ENCODE assay signal across 7 mouse cellular contexts in the genomic region with DNA sequence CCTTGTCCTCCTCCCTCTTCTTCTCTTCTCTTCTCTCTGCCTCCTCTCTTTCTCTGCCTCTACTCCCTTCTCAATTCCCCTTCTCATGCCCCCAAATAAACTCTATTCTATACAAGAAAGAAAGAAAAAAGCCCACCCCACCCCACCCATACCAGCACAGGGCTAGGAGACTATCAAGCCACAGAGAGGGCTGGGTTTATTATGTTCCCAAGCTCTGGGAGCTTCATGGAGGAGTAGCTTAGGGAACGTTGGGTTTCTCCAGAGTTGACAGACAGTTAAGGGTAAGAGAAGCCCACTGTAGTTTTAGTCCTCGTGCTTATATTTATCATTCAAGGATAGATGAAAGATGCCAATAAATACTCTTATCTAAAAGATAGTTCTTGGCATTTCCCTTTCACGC.
DNase-seq lines count a peak whose midpoint lies in the region; ATAC-seq lines count a peak whose summit lies in the region.

No protein-coding gene starts in this region.

- peak; percentile 54; the same call in 1 of the 2 replicates for ATAC-seq in hindbrain, embryonic 13.5 days (ENCODE audit: low FRiP score)
- ATAC-seq in hindbrain, embryonic 11.5 days (ENCODE audit: low FRiP score) = no peak
- ATAC-seq in neural tube, embryonic 11.5 days (ENCODE audit: insufficient read depth, low FRiP score, low TSS enrichment) = 0 out of 2 replicates have a peak, but pooled peaks have one; percentile 27
- ATAC-seq in erythroblast, adult 5-6 weeks (replicated peaks; ENCODE audit: low FRiP score, poor library complexity, severe bottlenecking) = no peak

- H3K9me3 ChIP-seq in hindbrain, embryonic 13.5 days = no peaks in the 10 kb centered on the region
- H3K9me3 ChIP-seq in hindbrain, embryonic 11.5 days (ENCODE audit: control insufficient read depth, low read length) = no peaks in the 10 kb centered on the region
- no peaks in the 10 kb centered on the region for H3K9me3 ChIP-seq in neural tube, embryonic 11.5 days (ENCODE audit: control insufficient read depth, low read length)

- H3K9ac ChIP-seq in hindbrain, embryonic 13.5 days = no peak overlapping the region
- no peak overlapping the region for H3K9ac ChIP-seq in hindbrain, embryonic 11.5 days (ENCODE audit: low read depth, low read length)
- no peak overlapping the region for H3K9ac ChIP-seq in neural tube, embryonic 11.5 days (ENCODE audit: low read length)

- 13% methylated on average over 3 of the region's 3 CpGs for WGBS in hindbrain, embryonic 13.5 days
- WGBS in hindbrain, embryonic 11.5 days = 14% methylated on average over 3 of the region's 3 CpGs
- WGBS in neural tube, embryonic 11.5 days = 19% methylated on average over 3 of the region's 3 CpGs
- WGBS in macrophage (ENCODE audit: missing documents) = 7% methylated on average over 3 of the region's 3 CpGs

- H3K79me2 ChIP-seq in macrophage (ENCODE audit: inconsistent target) = no peaks in the 10 kb centered on the region

- H3K27me3 ChIP-seq in hindbrain, embryonic 13.5 days = peaks cover 49% of the 10 kb centered on the region
- H3K27me3 ChIP-seq in hindbrain, embryonic 11.5 days (ENCODE audit: control insufficient read depth, insufficient read depth, low read length) = peaks cover 18% of the 10 kb centered on the region
- H3K27me3 ChIP-seq in neural tube, embryonic 11.5 days (ENCODE audit: control insufficient read depth, insufficient read depth, low read length) = peaks cover 13% of the 10 kb centered on the region

- H3K36me3 ChIP-seq in hindbrain, embryonic 13.5 days = no peaks in the 10 kb centered on the region
- no peaks in the 10 kb centered on the region for H3K36me3 ChIP-seq in hindbrain, embryonic 11.5 days (ENCODE audit: control insufficient read depth, insufficient read depth, low read length)
- no peaks in the 10 kb centered on the region for H3K36me3 ChIP-seq in neural tube, embryonic 11.5 days (ENCODE audit: control insufficient read depth, insufficient read depth, low read length)
- H3K36me3 ChIP-seq in macrophage (ENCODE audit: inconsistent target) = no peaks in the 10 kb centered on the region

- H3K4me2 ChIP-seq in hindbrain, embryonic 13.5 days = peak overlapping the region; percentile 65; the same call in 1 of the 2 replicates
- H3K4me2 ChIP-seq in hindbrain, embryonic 11.5 days (replicated peaks; ENCODE audit: low read depth, low read length) = no peak overlapping the region
- H3K4me2 ChIP-seq in neural tube, embryonic 11.5 days (ENCODE audit: low read depth) = no peak overlapping the region

- no peak overlapping the region for H3K4me3 ChIP-seq in hindbrain, embryonic 13.5 days
- H3K4me3 ChIP-seq in hindbrain, embryonic 11.5 days (ENCODE audit: low read depth, low read length) = no peak overlapping the region
- H3K4me3 ChIP-seq in neural tube, embryonic 11.5 days (ENCODE audit: low read depth, low read length) = no peak overlapping the region
- H3K4me3 ChIP-seq in macrophage (ENCODE audit: inconsistent target) = peak overlapping the region; percentile 39; the same call in 1 of the 2 replicates

- H3K27ac ChIP-seq in hindbrain, embryonic 13.5 days = no peak overlapping the region
- H3K27ac ChIP-seq in hindbrain, embryonic 11.5 days (ENCODE audit: low read depth, low read length) = no peak overlapping the region
- no peak overlapping the region for H3K27ac ChIP-seq in neural tube, embryonic 11.5 days (ENCODE audit: low read depth, low read length)
- peak overlapping the region; percentile 60 for H3K27ac ChIP-seq in macrophage

- H3K4me1 ChIP-seq in hindbrain, embryonic 13.5 days (replicated peaks) = 0 out of 2 replicates have a peak, but pooled peaks cover 7% of the 10 kb centered on the region
- no peaks in the 10 kb centered on the region for H3K4me1 ChIP-seq in hindbrain, embryonic 11.5 days (replicated peaks; ENCODE audit: control insufficient read depth, insufficient read depth, low read length)
- H3K4me1 ChIP-seq in neural tube, embryonic 11.5 days (ENCODE audit: control insufficient read depth, insufficient read depth, low read length) = no peaks in the 10 kb centered on the region

- no peak for DNase-seq in hindbrain, embryonic 11.5 days (ENCODE audit: low spot score)
- DNase-seq in neural tube, embryonic 11.5 days (ENCODE audit: low spot score) = no peak
- no peak for DNase-seq in neural tube, embryonic 10.5 days (ENCODE audit: extremely low spot score, low spot score)
- no peak for DNase-seq in thymus, postnatal 4 days

Comparison
In these comparisons a context has a peak if more than half of its experiments do, and no peak if none do; other contexts are left out.
1. ATAC-seq: peak in hindbrain, embryonic 13.5 days (single experiment) and neural tube, embryonic 11.5 days (single experiment); none in hindbrain, embryonic 11.5 days (single experiment) and erythroblast, adult 5-6 weeks (single experiment).